Mouse (Mus musculus) cerebellum, adult 8-10 months (tissue): ENCODE results near the gene Sly.
"Not testable (repeated sequence)": the region's sequence is repeated elsewhere in the genome, so short reads cannot be mapped to it uniquely, and the experiment has no call there.

Experiments
- DNase-seq: peaks from one replicate; pipeline ENCODE4 v3.0.0; 2022

The Sly gene

GRCm38 (mm10) chrY:57186888-57187287 lies at the start of gene Sly:
Gene Sly (plus strand): TSS chrY:57187188.
- not testable (repeated sequence) for DNase-seq
